In the genomic region with DNA sequence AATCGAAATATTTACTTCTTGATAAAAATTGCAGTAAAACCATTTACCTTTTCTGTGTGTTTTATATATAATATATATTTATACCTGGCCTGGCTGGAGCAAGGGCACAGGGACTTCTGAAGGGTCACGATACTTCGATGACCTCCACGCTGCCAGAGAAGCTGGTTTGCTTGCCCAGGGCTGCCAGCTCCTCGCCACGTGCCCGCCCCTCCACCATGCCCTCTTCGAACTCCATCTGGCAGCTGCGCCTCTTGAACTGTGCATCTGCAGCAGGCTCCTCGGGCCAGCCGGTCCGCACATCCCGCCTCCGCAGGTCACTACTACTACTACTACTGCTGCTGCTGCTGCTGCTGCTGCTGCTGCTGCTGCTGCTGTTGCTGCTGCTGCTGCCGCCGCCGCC, we compare ENCODE assay signal across 11 mouse cellular contexts. TPM values are rescaled to one million over a fixed set of nuclear protein-coding genes. Genes with fewer than 3 reads are reported as not detected.
DNase-seq lines count a peak whose midpoint lies in the region; ATAC-seq and TF ChIP-seq lines count a peak whose summit lies in the region.
"Had no signal": no experiment of that assay in that cellular context is flagged by ENCODE, and none has a peak within 500 bp of the region (broad histone marks: within the 10 kb centered on the region; RNA-seq: fewer than 3 reads in every experiment).

No protein-coding gene starts in this region.

- no peak for ATAC-seq in cerebellum, adult (ENCODE audit: insufficient number of reproducible peaks, low FRiP score, low TSS enrichment)
- no peak for ATAC-seq in intestine, embryonic 15.5 days
- ATAC-seq in intestine, postnatal 0 days: no peak
- no peak for ATAC-seq in neural tube, embryonic 11.5 days (ENCODE audit: insufficient read depth, low FRiP score, low TSS enrichment)
- no peak for ATAC-seq in neural tube, embryonic 15.5 days (ENCODE audit: low FRiP score)
- no peak for ATAC-seq in stomach, embryonic 16.5 days (ENCODE audit: insufficient read depth, low FRiP score)

- no peaks in the 10 kb centered on the region for H3K9me3 ChIP-seq in intestine, embryonic 15.5 days
- no peaks in the 10 kb centered on the region for H3K9me3 ChIP-seq in intestine, postnatal 0 days (ENCODE audit: control insufficient read depth)
- no peaks in the 10 kb centered on the region for H3K9me3 ChIP-seq in neural tube, embryonic 11.5 days (ENCODE audit: control insufficient read depth, low read length)
- no peaks in the 10 kb centered on the region for H3K9me3 ChIP-seq in neural tube, embryonic 15.5 days (replicated peaks)
- H3K9me3 ChIP-seq in stomach, embryonic 16.5 days (replicated peaks; ENCODE audit: control insufficient read depth, low read length): no peaks in the 10 kb centered on the region

- no peak for TF ChIP-seq CTCF in intestine, postnatal 0 days (IDR thresholded peaks at IDR 0.05; ENCODE audit: low read depth)

- peaks cover 20% of the 10 kb centered on the region for H3K4me1 ChIP-seq in intestine, embryonic 15.5 days (replicated peaks)
- H3K4me1 ChIP-seq in intestine, postnatal 0 days (replicated peaks; ENCODE audit: control insufficient read depth, insufficient read depth, low read length): no peaks in the 10 kb centered on the region
- no peaks in the 10 kb centered on the region for H3K4me1 ChIP-seq in neural tube, embryonic 11.5 days (ENCODE audit: control insufficient read depth, insufficient read depth, low read length)
- peaks cover 30% of the 10 kb centered on the region for H3K4me1 ChIP-seq in neural tube, embryonic 15.5 days
- H3K4me1 ChIP-seq in stomach, embryonic 16.5 days (ENCODE audit: control insufficient read depth, insufficient read depth, low read length): peaks cover 8% of the 10 kb centered on the region; the same call in 1 of the 2 replicates

- peaks cover 6% of the 10 kb centered on the region for H3K36me3 ChIP-seq in intestine, embryonic 15.5 days
- H3K36me3 ChIP-seq in intestine, postnatal 0 days (ENCODE audit: control insufficient read depth, insufficient read depth): peaks cover 27% of the 10 kb centered on the region; the same call in 1 of the 2 replicates
- peaks cover 2% of the 10 kb centered on the region for H3K36me3 ChIP-seq in neural tube, embryonic 11.5 days (ENCODE audit: control insufficient read depth, insufficient read depth, low read length)
- H3K36me3 ChIP-seq in neural tube, embryonic 15.5 days: peaks cover 73% of the 10 kb centered on the region
- no peaks in the 10 kb centered on the region for H3K36me3 ChIP-seq in stomach, embryonic 16.5 days (ENCODE audit: control insufficient read depth, insufficient read depth, low read length)

- H3K4me2 ChIP-seq in intestine, embryonic 15.5 days (replicated peaks): peak overlapping the region; percentile 37
- H3K4me2 ChIP-seq in intestine, postnatal 0 days (replicated peaks; ENCODE audit: low read depth): no peak overlapping the region
- H3K4me2 ChIP-seq in neural tube, embryonic 11.5 days (ENCODE audit: low read depth): peak overlapping the region; percentile 29
- no peak overlapping the region for H3K4me2 ChIP-seq in neural tube, embryonic 15.5 days
- peak overlapping the region; percentile 35 for H3K4me2 ChIP-seq in stomach, embryonic 16.5 days (ENCODE audit: low read depth, low read length)

- peaks cover 36% of the 10 kb centered on the region for H3K27me3 ChIP-seq in intestine, embryonic 15.5 days (replicated peaks)
- peaks cover 5% of the 10 kb centered on the region; the same call in 1 of the 2 replicates for H3K27me3 ChIP-seq in intestine, postnatal 0 days (replicated peaks; ENCODE audit: control insufficient read depth, insufficient read depth, low read length)
- H3K27me3 ChIP-seq in neural tube, embryonic 11.5 days (ENCODE audit: control insufficient read depth, insufficient read depth, low read length): peaks cover 36% of the 10 kb centered on the region
- H3K27me3 ChIP-seq in neural tube, embryonic 15.5 days (replicated peaks): 0 out of 2 replicates have a peak, but pooled peaks cover 6% of the 10 kb centered on the region
- H3K27me3 ChIP-seq in stomach, embryonic 16.5 days (ENCODE audit: control insufficient read depth, insufficient read depth, low read length): peaks cover 28% of the 10 kb centered on the region

- 40% methylated on average over 14 of the region's 17 CpGs for WGBS in intestine, embryonic 15.5 days
- 60% methylated on average over 17 of the region's 17 CpGs for WGBS in intestine, postnatal 0 days
- WGBS in neural tube, embryonic 11.5 days: 29% methylated on average over 16 of the region's 17 CpGs
- WGBS in neural tube, embryonic 15.5 days: 36% methylated on average over 16 of the region's 17 CpGs
- WGBS in stomach, embryonic 16.5 days: 37% methylated on average over 17 of the region's 17 CpGs

- H3K9ac ChIP-seq in intestine, embryonic 15.5 days: no peak overlapping the region
- no peak overlapping the region for H3K9ac ChIP-seq in intestine, postnatal 0 days (ENCODE audit: low read depth, low read length)
- H3K9ac ChIP-seq in neural tube, embryonic 11.5 days (ENCODE audit: low read length): no peak overlapping the region
- no peak overlapping the region for H3K9ac ChIP-seq in neural tube, embryonic 15.5 days (replicated peaks)
- no peak overlapping the region for H3K9ac ChIP-seq in stomach, embryonic 16.5 days (ENCODE audit: low read length)

- peak; percentile 29 for DNase-seq in cerebellum, adult 11 months
- no peak for DNase-seq in neural tube, embryonic 11.5 days (ENCODE audit: low spot score)
- DNase-seq in thymus, postnatal 4 days: no peak

- no peak overlapping the region for H3K27ac ChIP-seq in intestine, embryonic 15.5 days
- H3K27ac ChIP-seq in intestine, postnatal 0 days (ENCODE audit: low read depth, low read length): no peak overlapping the region
- no peak overlapping the region for H3K27ac ChIP-seq in neural tube, embryonic 11.5 days (ENCODE audit: low read depth, low read length)
- H3K27ac ChIP-seq in neural tube, embryonic 15.5 days (replicated peaks): no peak overlapping the region
- H3K27ac ChIP-seq in stomach, embryonic 16.5 days (ENCODE audit: low read length): no peak overlapping the region
- H3K27ac ChIP-seq: macrophage had no signal

- H3K4me3 ChIP-seq in intestine, embryonic 15.5 days (replicated peaks): peak overlapping the region; percentile 10; the same call in 1 of the 2 replicates
- no peak overlapping the region for H3K4me3 ChIP-seq in intestine, postnatal 0 days (ENCODE audit: low read depth, low read length)
- H3K4me3 ChIP-seq in neural tube, embryonic 11.5 days (ENCODE audit: low read depth, low read length): no peak overlapping the region
- no peak overlapping the region for H3K4me3 ChIP-seq in neural tube, embryonic 15.5 days (replicated peaks)
- H3K4me3 ChIP-seq in stomach, embryonic 16.5 days (replicated peaks; ENCODE audit: low read length): 0 out of 2 replicates have a peak overlapping the region, but pooled peaks have one; percentile 8

RNA-seq across cellular contexts. Expression of gene Dusp8, which starts 13.9 kb away (rescaled TPM):
- polyA plus RNA-seq in intestine, embryonic 15.5 days (2015; fragmentation: Nextera tagmentation; extraction: Ambion mirVana): 6.6 TPM in 2 replicates
- polyA plus RNA-seq in intestine, postnatal 0 days (2015; fragmentation: Nextera tagmentation; extraction: Ambion mirVana): 5.8 and 6.4 TPM in 2 replicates
- 24.3 and 27.6 TPM in 2 replicates for polyA plus RNA-seq in neural tube, embryonic 11.5 days (2014; fragmentation: Nextera tagmentation; extraction: Ambion mirVana)
- polyA plus RNA-seq in neural tube, embryonic 15.5 days (2015; fragmentation: Nextera tagmentation; extraction: Ambion mirVana): 110 and 132 TPM in 2 replicates
- polyA plus RNA-seq in stomach, embryonic 16.5 days (2015; fragmentation: Nextera tagmentation; extraction: Ambion mirVana): 6.4 TPM in 2 replicates

RNA-seq across cellular contexts. Expression of gene Mob2, which starts 20.9 kb away (rescaled TPM):
- polyA plus RNA-seq in intestine, embryonic 15.5 days (2015; fragmentation: Nextera tagmentation; extraction: Ambion mirVana): 57.8 and 61.8 TPM in 2 replicates
- polyA plus RNA-seq in intestine, postnatal 0 days (2015; fragmentation: Nextera tagmentation; extraction: Ambion mirVana): 49.5 and 54.7 TPM in 2 replicates
- 58.0 and 64.0 TPM in 2 replicates for polyA plus RNA-seq in neural tube, embryonic 11.5 days (2014; fragmentation: Nextera tagmentation; extraction: Ambion mirVana)
- polyA plus RNA-seq in neural tube, embryonic 15.5 days (2015; fragmentation: Nextera tagmentation; extraction: Ambion mirVana): 51.2 and 55.6 TPM in 2 replicates
- 73.9 and 75.9 TPM in 2 replicates for polyA plus RNA-seq in stomach, embryonic 16.5 days (2015; fragmentation: Nextera tagmentation; extraction: Ambion mirVana)

RNA-seq across cellular contexts. Expression of gene Gm45618, which starts 38.8 kb away (rescaled TPM):
- not detected in 2 replicates for polyA plus RNA-seq in intestine, embryonic 15.5 days (2015; fragmentation: Nextera tagmentation; extraction: Ambion mirVana)
- polyA plus RNA-seq in intestine, postnatal 0 days (2015; fragmentation: Nextera tagmentation; extraction: Ambion mirVana): not detected in 2 replicates
- not detected in 2 replicates for polyA plus RNA-seq in neural tube, embryonic 11.5 days (2014; fragmentation: Nextera tagmentation; extraction: Ambion mirVana)
- polyA plus RNA-seq in neural tube, embryonic 15.5 days (2015; fragmentation: Nextera tagmentation; extraction: Ambion mirVana): 0.40 and 0.50 TPM in 2 replicates
- polyA plus RNA-seq in stomach, embryonic 16.5 days (2015; fragmentation: Nextera tagmentation; extraction: Ambion mirVana): not detected in 2 replicates
- polyA plus RNA-seq: gonadal fat pad, adult 2 months; large intestine, adult 2 months; macrophage had no signal

RNA-seq across cellular contexts. Expression of gene Gm39115, which starts 54.1 kb away (rescaled TPM):
- not detected in 2 replicates for polyA plus RNA-seq in intestine, embryonic 15.5 days (2015; fragmentation: Nextera tagmentation; extraction: Ambion mirVana)
- polyA plus RNA-seq in intestine, postnatal 0 days (2015; fragmentation: Nextera tagmentation; extraction: Ambion mirVana): not detected in 2 replicates
- polyA plus RNA-seq in neural tube, embryonic 11.5 days (2014; fragmentation: Nextera tagmentation; extraction: Ambion mirVana): not detected in 2 replicates
- polyA plus RNA-seq in neural tube, embryonic 15.5 days (2015; fragmentation: Nextera tagmentation; extraction: Ambion mirVana): not detected in 2 replicates
- not detected in 2 replicates for polyA plus RNA-seq in stomach, embryonic 16.5 days (2015; fragmentation: Nextera tagmentation; extraction: Ambion mirVana)
- polyA plus RNA-seq: gonadal fat pad, adult 2 months; large intestine, adult 2 months; macrophage had no signal

Comparison
In these comparisons a context has a peak if more than half of its experiments do, and no peak if none do; other contexts are left out.
1. H3K4me2 ChIP-seq: peak in intestine, embryonic 15.5 days (single experiment), neural tube, embryonic 11.5 days (single experiment) and stomach, embryonic 16.5 days (single experiment); none in intestine, postnatal 0 days (single experiment) and neural tube, embryonic 15.5 days (single experiment).
2. H3K4me3 ChIP-seq: peak in intestine, embryonic 15.5 days (single experiment) and stomach, embryonic 16.5 days (single experiment); none in intestine, postnatal 0 days (single experiment), neural tube, embryonic 11.5 days (single experiment) and neural tube, embryonic 15.5 days (single experiment).